Mouse (Mus musculus) thymus, postnatal 0 days (tissue): ENCODE data around the gene Kcnj1. TPM values are rescaled to one million over a fixed set of nuclear protein-coding genes. Genes with fewer than 3 reads are reported as not detected.

ENCODE experiments used
- DNase-seq: peaks from one replicate; pipeline ENCODE4 v3.0.0-alpha.2; 2015; ENCODE audit warnings: low spot score
- polyA plus RNA-seq: library from polyadenylated mRNA; unstranded; fragments of >200 nt; fragmentation: Nextera tagmentation; extraction: Ambion mirVana; gene quantifications from 2 replicates; pipeline ENCODE4 v1.2.1, GENCODE M21; 2015

The Kcnj1 gene
- not detected in 2 replicates for polyA plus RNA-seq

DNA sequence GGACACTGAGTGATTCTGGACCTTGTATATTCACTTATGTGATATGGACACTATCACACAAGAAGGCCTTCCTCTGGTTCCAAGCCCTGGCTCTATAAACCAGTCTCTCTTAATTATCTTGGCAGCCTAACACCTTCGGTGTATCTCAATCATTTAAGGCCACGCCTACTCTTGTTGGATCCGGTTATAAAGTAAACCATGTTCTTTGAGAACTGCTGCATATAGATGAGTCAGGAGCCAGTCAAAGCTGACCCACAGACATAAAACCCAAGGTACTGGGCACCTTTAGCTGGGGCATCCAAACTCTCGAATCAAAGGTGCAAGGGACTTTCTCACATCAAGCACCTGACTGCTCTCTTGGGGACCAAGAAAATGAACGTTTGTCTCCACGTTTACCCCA lies at the start of gene Kcnj1:
Gene Kcnj1 (plus strand): TSS at position 292 of the 400 bp plus-strand sequence.
- no peak for DNase-seq

DNA sequence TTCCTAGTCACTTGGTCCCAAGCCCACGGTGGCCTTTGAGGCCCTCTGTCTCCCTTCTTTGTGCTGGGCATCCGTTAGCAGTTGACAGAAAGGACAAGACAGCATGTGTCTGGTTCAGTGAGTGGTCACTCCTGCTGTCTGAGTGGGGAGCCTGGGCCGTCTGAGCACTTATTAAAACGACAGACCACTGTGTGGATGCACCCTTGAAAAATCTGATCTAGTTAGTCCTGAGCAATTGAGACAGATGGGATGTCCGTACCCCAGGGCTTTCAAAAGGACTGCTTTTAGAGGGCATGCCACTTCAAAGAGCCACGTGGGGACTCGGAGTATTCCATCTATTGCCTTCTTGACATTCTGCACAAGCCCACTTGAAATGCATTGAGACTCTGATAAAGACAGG lies 48.7 kb upstream of the Kcnj1 start:
- no peak for DNase-seq

GRCm38 (mm10) chr9:32328777-32329176 lies 43.5 kb upstream of the Kcnj1 start:
- no peak for DNase-seq

DNA sequence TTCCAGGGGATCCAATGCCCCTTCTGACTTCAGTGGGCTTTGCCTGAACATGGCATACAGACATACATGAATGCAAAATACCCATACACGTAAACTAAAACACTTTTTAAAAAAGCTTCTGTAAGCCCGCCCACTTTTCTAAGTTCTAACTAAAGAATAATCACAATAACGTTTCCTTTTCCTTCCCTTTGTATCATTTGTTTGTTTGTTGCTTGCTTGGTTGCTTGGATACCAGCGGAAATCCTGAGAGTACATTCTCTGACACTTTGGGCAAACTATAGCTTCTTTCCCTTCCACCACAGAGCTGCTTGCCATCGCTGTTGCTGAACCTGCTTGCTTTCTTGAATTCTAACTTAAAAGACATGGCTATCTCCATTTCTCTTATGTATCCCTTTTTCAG lies 41.1 kb upstream of the Kcnj1 start:
- DNase-seq: no peak

- no peak for DNase-seq
These were observed 36.7 kb upstream of the Kcnj1 start for GRCm38 (mm10) chr9:32335389-32336150.

DNA sequence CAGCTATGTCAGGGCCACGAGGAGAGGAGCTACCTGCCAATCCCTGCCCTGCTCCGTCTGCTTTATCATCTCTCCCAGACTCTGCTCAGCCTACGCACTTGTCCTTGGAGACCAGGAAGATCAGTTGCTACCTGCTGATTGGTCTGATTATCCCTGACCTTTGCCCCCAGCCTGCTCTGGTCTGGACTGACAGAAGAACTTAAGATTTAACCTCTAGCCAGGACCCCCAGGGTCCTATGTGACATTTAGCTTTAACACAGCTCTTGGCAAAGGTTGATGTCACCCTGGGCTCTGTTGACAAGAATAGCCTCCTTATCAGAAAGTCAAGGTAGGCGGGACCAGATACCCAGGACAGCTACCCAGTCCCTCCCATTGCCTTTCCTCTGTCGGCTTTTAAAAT lies 31.5 kb upstream of the Kcnj1 start:
- no peak for DNase-seq

- no peak for DNase-seq
These were observed 29.4 kb upstream of the Kcnj1 start for GRCm38 (mm10) chr9:32342929-32343328.

- DNase-seq: no peak
These were observed 28.2 kb upstream of the Kcnj1 start, which contains the start of gene Kcnj5 for GRCm38 (mm10) chr9:32344051-32344450. TSS of gene Kcnj5 (minus strand) at chr9:32344350.

- DNase-seq: no peak
These were observed 27.8 kb upstream of the Kcnj1 start for GRCm38 (mm10) chr9:32344489-32344888.

- no peak for DNase-seq
These were observed 24.2 kb upstream of the Kcnj1 start for GRCm38 (mm10) chr9:32348096-32348495.

DNA sequence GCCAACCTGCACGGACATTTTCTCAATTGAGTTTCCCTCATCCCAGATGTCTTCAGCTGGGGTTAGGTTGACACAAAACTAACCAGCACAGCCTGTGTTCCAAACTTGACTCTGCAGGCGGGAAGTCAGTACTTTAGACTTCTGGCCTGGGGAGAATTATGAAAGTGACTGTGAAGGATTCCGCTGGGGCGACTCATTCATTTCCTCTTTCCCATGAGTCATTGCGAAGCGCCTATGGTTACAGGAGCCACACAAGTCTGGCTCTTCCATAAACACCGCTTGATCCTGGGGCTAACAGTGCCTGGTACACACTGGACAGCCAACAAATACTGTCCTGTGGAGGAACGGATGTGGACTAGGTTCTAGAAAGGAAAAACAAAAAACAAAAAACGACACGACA lies 22.9 kb upstream of the Kcnj1 start:
- no peak for DNase-seq

DNA sequence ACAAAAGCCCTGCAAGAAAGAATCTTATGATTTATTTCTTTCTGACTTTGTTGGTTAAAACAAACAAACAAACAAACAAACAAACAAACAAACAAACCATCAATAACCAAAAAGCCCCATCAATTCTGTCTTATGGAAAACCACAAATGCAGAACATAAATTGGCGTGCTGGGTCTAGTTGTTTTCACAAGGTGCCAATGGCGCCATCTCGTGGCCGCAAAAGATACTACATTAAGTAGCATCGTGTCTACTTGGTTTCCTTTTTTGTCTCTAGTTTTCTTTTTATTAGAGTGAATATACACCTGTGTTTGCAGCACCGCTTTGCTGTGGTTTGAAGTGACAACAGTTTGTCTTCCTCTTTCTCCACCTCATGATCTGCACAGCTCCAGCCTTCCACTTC lies 22.0 kb upstream of the Kcnj1 start:
- peak; percentile 72 for DNase-seq

DNA sequence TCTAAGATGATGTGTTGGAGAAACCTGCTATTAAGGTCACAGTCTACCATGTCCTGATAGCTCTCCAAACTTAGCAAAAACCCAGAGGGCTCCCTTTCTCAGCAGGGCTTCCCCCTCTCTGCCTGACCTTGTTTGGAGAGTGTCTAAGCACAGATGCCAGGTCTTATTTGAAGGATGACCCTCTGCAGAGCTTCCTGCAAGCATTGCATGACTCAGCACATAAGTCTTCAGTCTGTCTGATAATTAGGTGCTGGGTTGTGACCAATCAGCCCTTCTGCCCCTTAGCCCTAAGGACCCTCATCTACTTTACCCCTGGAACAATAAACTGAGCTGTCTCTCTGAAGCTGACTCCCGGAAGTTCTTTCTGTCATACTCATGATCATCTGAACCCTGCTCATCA lies 11.5 kb upstream of the Kcnj1 start:
- DNase-seq: no peak

DNA sequence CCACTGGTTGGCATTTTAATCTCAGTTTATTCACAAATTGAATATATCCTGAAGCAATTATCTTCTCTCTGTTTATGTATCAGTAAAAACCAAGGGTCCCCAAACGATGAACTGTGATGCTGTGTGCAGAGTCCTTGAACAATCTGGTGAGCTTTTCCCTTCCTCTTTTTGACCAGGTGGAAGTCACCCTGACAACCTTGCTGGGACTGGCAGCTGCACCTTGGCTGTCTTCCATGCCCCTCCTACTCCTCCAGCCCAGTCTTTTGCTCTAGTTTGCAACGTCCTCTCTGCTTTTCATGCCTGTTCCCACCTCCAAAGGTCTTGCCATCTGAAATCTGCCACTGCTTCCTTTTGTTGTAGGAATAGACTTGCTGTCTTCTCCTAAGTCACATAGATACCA lies 3.5 kb upstream of the Kcnj1 start:
- DNase-seq: no peak

GRCm38 (mm10) chr9:32369388-32369787 lies 2.9 kb upstream of the Kcnj1 start:
- no peak for DNase-seq

DNA sequence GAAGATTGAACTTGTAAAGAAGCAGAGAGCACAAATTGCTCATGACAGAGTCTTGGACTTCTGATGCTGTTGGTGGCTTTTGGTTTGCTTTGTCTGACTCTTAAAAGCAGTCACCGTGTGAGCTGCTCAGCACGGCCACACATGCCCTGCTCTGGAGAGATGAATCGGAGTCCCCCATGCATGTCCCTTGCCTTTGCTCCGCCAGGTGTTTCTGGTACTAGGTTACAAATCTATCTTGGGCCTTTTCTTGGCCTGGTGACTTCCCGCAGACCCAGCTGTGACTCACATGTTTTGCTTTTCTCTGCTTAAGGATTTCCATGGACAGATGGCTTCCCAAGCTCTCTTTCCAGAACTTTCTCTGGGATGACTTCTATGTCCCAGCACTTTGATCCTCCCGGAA lies 1.4 kb downstream of the Kcnj1 start:
- DNase-seq: no peak

DNA sequence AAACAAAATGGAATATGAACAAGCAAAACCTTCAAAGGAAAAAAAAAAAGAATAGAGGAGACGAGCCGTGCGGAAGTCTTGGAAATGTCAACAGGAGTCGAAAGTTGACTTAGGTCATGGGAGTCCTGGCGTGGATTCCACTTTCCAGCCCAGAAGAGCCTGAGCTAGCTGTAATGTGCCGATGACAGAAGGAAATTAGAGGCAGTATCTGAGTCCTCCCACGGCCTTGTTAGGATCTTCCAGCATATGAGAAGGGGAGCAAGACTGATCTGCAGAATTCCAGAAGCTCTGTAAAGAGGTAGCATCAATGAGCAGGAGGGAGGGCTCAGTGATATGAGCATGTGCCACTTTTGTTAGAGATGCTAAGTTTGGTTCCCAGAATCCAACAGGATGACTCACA lies 3.7 kb downstream of the Kcnj1 start:
- no peak for DNase-seq

DNA sequence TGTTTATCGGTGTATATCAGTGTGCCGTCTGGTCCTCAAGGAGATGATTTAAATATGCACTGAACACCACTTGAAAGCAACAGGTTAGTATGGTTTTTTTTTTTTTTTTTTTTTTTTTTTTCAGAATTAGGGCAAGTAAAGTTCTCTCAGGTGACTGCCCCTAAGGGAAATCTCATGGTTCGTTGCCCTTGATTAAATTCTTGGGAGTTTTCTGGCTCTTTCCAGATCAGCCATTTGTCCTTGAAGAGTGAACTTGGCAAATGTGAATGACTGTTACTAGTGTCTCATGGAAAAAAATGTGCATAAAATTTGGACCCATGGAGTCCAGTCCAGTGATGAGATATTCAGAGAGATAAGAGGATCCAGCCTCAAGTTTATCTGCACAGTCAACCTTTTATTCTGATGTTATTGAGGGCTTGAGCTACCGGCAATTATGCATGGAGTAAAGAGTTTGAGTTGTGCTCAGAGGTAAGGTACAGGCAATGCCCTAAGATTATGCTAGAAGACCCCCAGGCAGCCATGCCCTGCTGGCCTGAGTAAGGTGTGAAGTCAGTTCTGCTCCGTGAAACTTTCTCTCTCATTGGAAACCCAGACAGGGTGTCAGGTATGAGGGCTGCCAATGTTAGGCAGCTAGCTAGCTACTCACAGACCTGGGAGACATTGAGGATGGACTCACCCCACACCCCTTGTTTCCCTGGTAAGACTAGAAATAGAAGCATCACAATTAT lies 4.7 kb downstream of the Kcnj1 start:
- no peak for DNase-seq

DNA sequence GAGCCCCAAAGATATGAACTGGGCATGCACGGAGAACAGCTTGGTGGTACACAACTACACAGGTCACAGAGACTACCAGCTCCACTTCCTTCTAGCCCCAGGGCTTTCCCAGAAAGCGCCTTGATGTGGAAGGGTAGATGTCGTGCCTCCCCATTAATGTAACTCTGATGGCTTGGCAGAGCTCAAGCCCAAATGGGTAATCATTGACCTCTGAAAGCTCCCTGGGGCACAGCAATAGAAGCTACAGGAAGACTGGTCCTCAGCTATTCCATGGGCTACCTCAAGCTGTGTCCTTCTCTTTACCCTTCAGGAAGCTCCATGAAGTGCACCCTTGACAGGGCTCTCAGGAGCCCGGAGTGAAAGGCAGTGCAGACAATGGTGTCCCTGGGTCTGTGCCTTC lies 12.6 kb downstream of the Kcnj1 start:
- DNase-seq: no peak

- DNase-seq: peak; percentile 69
These were observed 15.8 kb downstream of the Kcnj1 start for GRCm38 (mm10) chr9:32388120-32388519.

- DNase-seq: peak; percentile 3
These were observed 18.8 kb downstream of the Kcnj1 start for GRCm38 (mm10) chr9:32391092-32391491.

- no peak for DNase-seq
These were observed 19.4 kb downstream of the Kcnj1 start for GRCm38 (mm10) chr9:32391701-32392100.

- DNase-seq: no peak
These were observed 20.4 kb downstream of the Kcnj1 start for GRCm38 (mm10) chr9:32392716-32393115.
